15 mouse cellular contexts compared by ENCODE assay signal in genomic region chr4:64562511-64562910, GRCm38 (mm10).
"Had no signal": no experiment of that assay in that cellular context is flagged by ENCODE, and none has a peak within 500 bp of the region (broad histone marks: within the 10 kb centered on the region; RNA-seq: fewer than 3 reads in every experiment).

No protein-coding gene starts in this region.

- DNase-seq: cerebellum, adult 9-11 months; cerebellum, postnatal 10 days; cerebellum, postnatal 14 days; cerebellum, postnatal 25 days; cerebellum, postnatal 36 days; embryo, embryonic 11 days; forebrain, postnatal 0 days; gastrocnemius, adult 2 months; gastrocnemius, postnatal 10 days; gastrocnemius, postnatal 14 days; gastrocnemius, postnatal 25 days; gastrocnemius, postnatal 36 days; heart, adult 11 months; heart, adult 18-20 months; heart, adult 2 months had no signal
